In genomic region chr2:9875676-9876357, GRCm38 (mm10) we compare ENCODE assay signal across 9 mouse cellular contexts. TPM values are rescaled to one million over a fixed set of nuclear protein-coding genes. Genes with fewer than 3 reads are reported as not detected.
DNase-seq lines count a peak whose midpoint lies in the region; ATAC-seq lines count a peak whose summit lies in the region.
"Had no signal": no experiment of that assay in that cellular context is flagged by ENCODE, and none has a peak within 500 bp of the region (broad histone marks: within the 10 kb centered on the region; RNA-seq: fewer than 3 reads in every experiment).

No protein-coding gene starts in this region.

- WGBS in forebrain, embryonic 10.5 days: 5% methylated on average over 12 of the region's 12 CpGs
- 5% methylated on average over 12 of the region's 12 CpGs for WGBS in forebrain, embryonic 14.5 days
- WGBS in midbrain, embryonic 10.5 days: 4% methylated on average over 12 of the region's 12 CpGs

- intact Hi-C loops in left cerebral cortex, postnatal 25 days (cut with DNase I): loop anchor here (5.0 kb wide), 1 partner anchor 799 kb away; no protein-coding TSS in a partner anchor

- peaks cover 79% of the 10 kb centered on the region for H3K4me1 ChIP-seq in forebrain, embryonic 10.5 days
- H3K4me1 ChIP-seq in forebrain, embryonic 14.5 days (ENCODE audit: control insufficient read depth, insufficient read depth, low read length): peaks cover 4% of the 10 kb centered on the region; the same call in 1 of the 2 replicates
- peaks cover 74% of the 10 kb centered on the region for H3K4me1 ChIP-seq in midbrain, embryonic 10.5 days

- H3K27ac ChIP-seq in forebrain, embryonic 10.5 days: no peak overlapping the region
- no peak overlapping the region for H3K27ac ChIP-seq in forebrain, embryonic 14.5 days (ENCODE audit: low read depth, low read length)
- H3K27ac ChIP-seq in midbrain, embryonic 10.5 days (replicated peaks): no peak overlapping the region

- no peak overlapping the region for H3K4me2 ChIP-seq in forebrain, embryonic 14.5 days (ENCODE audit: low read length)

- no peak for DNase-seq in forebrain, embryonic 10.5 days (ENCODE audit: extremely low spot score, low spot score)
- DNase-seq in forebrain, embryonic 14.5 days (ENCODE audit: low spot score): no peak
- peak; percentile 11 for DNase-seq in retina, postnatal 1 day
- no peak for DNase-seq in retina, embryonic 14.5 days (ENCODE audit: low spot score)
- DNase-seq in midbrain, embryonic 10.5 days (ENCODE audit: low spot score): no peak
- no peak for DNase-seq in left cerebral cortex, postnatal 25 days (ENCODE audit: low spot score in 2 of 2)
- DNase-seq in adrenal gland, postnatal 25 days: no peak
- DNase-seq in kidney, postnatal 10 days: no peak

- H3K9me3 ChIP-seq in forebrain, embryonic 10.5 days: no peaks in the 10 kb centered on the region
- no peaks in the 10 kb centered on the region for H3K9me3 ChIP-seq in forebrain, embryonic 14.5 days (replicated peaks; ENCODE audit: control insufficient read depth, low read length)
- H3K9me3 ChIP-seq in midbrain, embryonic 10.5 days (replicated peaks): no peaks in the 10 kb centered on the region

- peak overlapping the region; percentile 58; the same call in 1 of the 2 replicates for H3K4me3 ChIP-seq in forebrain, embryonic 10.5 days
- H3K4me3 ChIP-seq in forebrain, embryonic 14.5 days (ENCODE audit: low read depth, low read length): no peak overlapping the region
- peak overlapping the region; percentile 60; the same call in 1 of the 2 replicates for H3K4me3 ChIP-seq in midbrain, embryonic 10.5 days

- H3K9ac ChIP-seq in forebrain, embryonic 14.5 days (ENCODE audit: low read length): no peak overlapping the region

- H3K36me3 ChIP-seq in forebrain, embryonic 10.5 days (replicated peaks): no peaks in the 10 kb centered on the region
- H3K36me3 ChIP-seq in forebrain, embryonic 14.5 days (ENCODE audit: control insufficient read depth, insufficient read depth, low read length): no peaks in the 10 kb centered on the region
- H3K36me3 ChIP-seq in midbrain, embryonic 10.5 days: no peaks in the 10 kb centered on the region

- peaks cover 99% of the 10 kb centered on the region for H3K27me3 ChIP-seq in forebrain, embryonic 10.5 days (ENCODE audit: poor library complexity, severe bottlenecking)
- peaks cover 87% of the 10 kb centered on the region for H3K27me3 ChIP-seq in forebrain, embryonic 14.5 days (replicated peaks; ENCODE audit: control insufficient read depth, insufficient read depth, low read length)
- H3K27me3 ChIP-seq in midbrain, embryonic 10.5 days (ENCODE audit: low read depth, poor library complexity, severe bottlenecking): peaks cover 97% of the 10 kb centered on the region

- ATAC-seq in forebrain, embryonic 14.5 days: no peak

RNA-seq across cellular contexts. Expression of gene 4930412O13Rik, which starts 5.2 kb away (rescaled TPM):
- 0.42 and 0.50 TPM in 2 replicates for polyA plus RNA-seq in forebrain, embryonic 10.5 days (2016; fragmentation: Nextera tagmentation; extraction: Ambion mirVana)
- 0.19 TPM in 1 of 2 replicates, not detected in the other for polyA plus RNA-seq in forebrain, embryonic 14.5 days (2014; fragmentation: Nextera tagmentation; extraction: Ambion mirVana)
- 0.31 and 1.1 TPM in 2 replicates for polyA plus RNA-seq in midbrain, embryonic 10.5 days (2016; fragmentation: Nextera tagmentation; extraction: Ambion mirVana)
- not detected for total RNA-seq in left cerebral cortex, postnatal 25 days (2021)
- total RNA-seq in adrenal gland, postnatal 25 days (2021): 2.5 and 2.6 TPM in 2 replicates
- polyA plus RNA-seq: cortical plate, adult 2 months had no signal

RNA-seq across cellular contexts. Expression of gene 9230102O04Rik, which starts 13.5 kb away (rescaled TPM):
- 0.54 TPM in 1 of 2 replicates, not detected in the other for polyA plus RNA-seq in forebrain, embryonic 10.5 days (2016; fragmentation: Nextera tagmentation; extraction: Ambion mirVana)
- 0.24 TPM in 1 of 2 replicates, not detected in the other for polyA plus RNA-seq in forebrain, embryonic 14.5 days (2014; fragmentation: Nextera tagmentation; extraction: Ambion mirVana)
- polyA plus RNA-seq in midbrain, embryonic 10.5 days (2016; fragmentation: Nextera tagmentation; extraction: Ambion mirVana): 0.47 and 1.2 TPM in 2 replicates
- not detected for total RNA-seq in left cerebral cortex, postnatal 25 days (2021)
- total RNA-seq in adrenal gland, postnatal 25 days (2021): not detected in 2 replicates
- polyA plus RNA-seq: cortical plate, adult 2 months had no signal

RNA-seq across cellular contexts. Expression of gene Gata3, which starts 14.0 kb away (rescaled TPM):
- polyA plus RNA-seq in forebrain, embryonic 10.5 days (2016; fragmentation: Nextera tagmentation; extraction: Ambion mirVana): 4.2 and 7.3 TPM in 2 replicates
- 1.4 and 2.2 TPM in 2 replicates for polyA plus RNA-seq in forebrain, embryonic 14.5 days (2014; fragmentation: Nextera tagmentation; extraction: Ambion mirVana)
- polyA plus RNA-seq in midbrain, embryonic 10.5 days (2016; fragmentation: Nextera tagmentation; extraction: Ambion mirVana): 10.5 and 28.2 TPM in 2 replicates
- not detected for total RNA-seq in left cerebral cortex, postnatal 25 days (2021)
- total RNA-seq in adrenal gland, postnatal 25 days (2021): 17.2 and 25.5 TPM in 2 replicates
